Mouse (Mus musculus): ENCODE results near the gene Cyp2f2.

DNA sequence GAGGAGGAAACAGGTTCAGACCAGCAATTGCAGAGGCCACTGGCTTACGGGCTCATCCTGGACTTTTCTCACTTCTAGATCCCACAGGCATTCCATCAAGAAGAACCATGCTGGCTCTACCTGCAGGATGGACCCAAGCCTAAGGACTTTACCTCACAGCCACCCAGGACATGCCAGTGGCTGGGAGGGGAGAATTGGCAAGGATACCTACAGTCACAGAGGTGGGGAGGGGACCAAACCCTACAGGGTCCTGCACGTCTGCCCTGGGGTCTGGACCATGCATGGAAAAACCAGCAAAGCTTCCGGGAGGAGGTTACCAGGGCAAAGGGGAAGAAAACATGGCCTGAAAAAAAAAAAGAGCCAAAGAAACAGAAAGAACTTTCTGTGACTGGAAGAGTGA lies 51.3 kb downstream of the Cyp2f2 start:
- TF ChIP-seq GATA1 (IDR thresholded peaks at IDR 0.05; ENCODE audit: borderline replicate concordance, low read length) (no peak), FLI1 (IDR thresholded peaks at IDR 0.05; ENCODE audit: low read length) (no peak)

Measured in megakaryocyte, embryonic 14.5 days (primary cell).